Mouse (Mus musculus): ENCODE measurements around the gene Rap1gap. TPM values are rescaled to one million over a fixed set of nuclear protein-coding genes. Genes with fewer than 3 reads are reported as not detected.

Gene Rap1gap
- polyA plus RNA-seq, 1 experiment from 2014 or later = 4.4 TPM

- Histone ChIP-seq H3K4me2 (ENCODE audit: low read depth, low read length) (no peak overlapping the region), H3K9me3 (replicated peaks; ENCODE audit: control insufficient read depth, low read length) (no peaks in the 10 kb centered on the region), H3K4me3 (ENCODE audit: low read depth, low read length) (no peak overlapping the region), H3K4me1 (ENCODE audit: control insufficient read depth, low read depth, low read length) (no peaks in the 10 kb centered on the region; the same call in 1 of the 2 replicates), H3K9ac (ENCODE audit: low read depth, low read length) (no peak overlapping the region), H3K36me3 (ENCODE audit: control insufficient read depth, insufficient read depth) (no peaks in the 10 kb centered on the region), H3K27me3 (ENCODE audit: control insufficient read depth, insufficient read depth, low read depth, low read length) (peaks cover 28% of the 10 kb centered on the region), H3K27ac (ENCODE audit: low read length) (no peak overlapping the region)
- ATAC-seq (ENCODE audit: low read depth) = no peak
- 55% methylated on average over 9 of the region's 9 CpGs for WGBS (ENCODE audit: insufficient replicate concordance)
Observed at GRCm38 (mm10) chr4:137678568-137678967, 14.0 kb downstream of the Rap1gap start.

DNA sequence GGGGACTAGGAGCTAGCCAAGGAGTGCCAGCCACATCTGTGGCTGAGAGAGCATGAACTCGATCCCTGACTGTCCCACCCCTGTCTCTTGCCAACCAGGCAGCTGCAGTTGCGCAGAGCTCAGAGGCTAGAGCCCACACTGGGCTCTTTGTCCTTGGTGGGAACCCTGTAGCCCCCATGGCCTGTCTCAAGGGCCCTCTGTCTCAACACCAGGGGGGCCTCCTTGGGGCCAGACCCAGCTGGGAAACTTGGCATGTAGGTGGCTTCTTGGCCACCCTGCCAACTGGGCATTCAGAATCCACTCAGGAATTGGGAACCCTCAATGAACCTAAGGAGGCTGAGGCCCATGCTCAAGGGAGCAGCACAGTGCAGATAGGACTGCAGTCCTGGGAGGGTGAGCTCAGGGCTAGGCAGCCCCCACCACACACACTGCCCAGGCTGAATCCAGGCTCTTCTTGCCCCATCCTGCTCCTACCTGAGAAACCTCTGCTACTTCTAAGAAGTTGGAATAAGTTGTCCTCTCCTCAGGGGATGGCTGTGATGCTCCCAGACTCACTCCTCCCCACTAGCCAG is 15.5 kb downstream of the Rap1gap start:
- Histone ChIP-seq H3K4me1 (ENCODE audit: control insufficient read depth, low read depth, low read length) (no peaks in the 10 kb centered on the region; the same call in 1 of the 2 replicates), H3K4me3 (ENCODE audit: low read depth, low read length) (no peak overlapping the region), H3K27me3 (ENCODE audit: control insufficient read depth, insufficient read depth, low read depth, low read length) (peaks cover 33% of the 10 kb centered on the region), H3K9ac (ENCODE audit: low read depth, low read length) (no peak overlapping the region), H3K27ac (ENCODE audit: low read length) (no peak overlapping the region), H3K9me3 (replicated peaks; ENCODE audit: control insufficient read depth, low read length) (no peaks in the 10 kb centered on the region), H3K4me2 (ENCODE audit: low read depth, low read length) (no peak overlapping the region), H3K36me3 (ENCODE audit: control insufficient read depth, insufficient read depth) (no peaks in the 10 kb centered on the region)
- 52% methylated on average over 2 of the region's 2 CpGs for WGBS (ENCODE audit: insufficient replicate concordance)
- no peak for ATAC-seq (ENCODE audit: low read depth)

DNA sequence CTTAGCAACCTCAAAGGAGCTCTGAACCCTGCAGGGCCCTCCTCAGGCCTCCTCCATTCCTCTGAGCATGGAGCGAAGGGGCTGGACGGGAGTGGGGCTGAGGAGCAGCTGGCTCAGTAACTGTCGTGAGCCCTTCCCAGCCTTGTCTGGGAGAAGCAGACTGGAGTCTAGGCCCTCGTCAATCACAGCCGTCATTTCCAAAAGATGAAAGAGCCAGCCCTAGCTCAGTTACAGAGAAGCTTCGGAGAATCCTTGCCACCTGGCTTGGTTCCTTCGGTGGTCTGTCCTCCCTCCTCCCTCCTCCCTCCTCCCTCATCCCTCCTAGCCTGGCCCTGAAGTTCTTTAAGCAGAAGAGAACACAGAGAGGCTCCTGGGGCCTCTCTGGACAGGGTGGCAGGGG is 16.2 kb downstream of the Rap1gap start:
- no peaks in the 10 kb centered on the region; the same call in 1 of the 2 replicates for H3K4me1 ChIP-seq (ENCODE audit: control insufficient read depth, low read depth, low read length)
- no peaks in the 10 kb centered on the region for H3K9me3 ChIP-seq (replicated peaks; ENCODE audit: control insufficient read depth, low read length)
- no peak overlapping the region for H3K4me2 ChIP-seq (ENCODE audit: low read depth, low read length)
- H3K4me3 ChIP-seq (ENCODE audit: low read depth, low read length) = no peak overlapping the region
- no peak overlapping the region for H3K27ac ChIP-seq (ENCODE audit: low read length)
- H3K9ac ChIP-seq (ENCODE audit: low read depth, low read length) = no peak overlapping the region
- no peak for ATAC-seq (ENCODE audit: low read depth)
- H3K27me3 ChIP-seq (ENCODE audit: control insufficient read depth, insufficient read depth, low read depth, low read length) = peaks cover 33% of the 10 kb centered on the region
- 34% methylated on average over 7 of the region's 7 CpGs for WGBS (ENCODE audit: insufficient replicate concordance)
- no peaks in the 10 kb centered on the region for H3K36me3 ChIP-seq (ENCODE audit: control insufficient read depth, insufficient read depth)

DNA sequence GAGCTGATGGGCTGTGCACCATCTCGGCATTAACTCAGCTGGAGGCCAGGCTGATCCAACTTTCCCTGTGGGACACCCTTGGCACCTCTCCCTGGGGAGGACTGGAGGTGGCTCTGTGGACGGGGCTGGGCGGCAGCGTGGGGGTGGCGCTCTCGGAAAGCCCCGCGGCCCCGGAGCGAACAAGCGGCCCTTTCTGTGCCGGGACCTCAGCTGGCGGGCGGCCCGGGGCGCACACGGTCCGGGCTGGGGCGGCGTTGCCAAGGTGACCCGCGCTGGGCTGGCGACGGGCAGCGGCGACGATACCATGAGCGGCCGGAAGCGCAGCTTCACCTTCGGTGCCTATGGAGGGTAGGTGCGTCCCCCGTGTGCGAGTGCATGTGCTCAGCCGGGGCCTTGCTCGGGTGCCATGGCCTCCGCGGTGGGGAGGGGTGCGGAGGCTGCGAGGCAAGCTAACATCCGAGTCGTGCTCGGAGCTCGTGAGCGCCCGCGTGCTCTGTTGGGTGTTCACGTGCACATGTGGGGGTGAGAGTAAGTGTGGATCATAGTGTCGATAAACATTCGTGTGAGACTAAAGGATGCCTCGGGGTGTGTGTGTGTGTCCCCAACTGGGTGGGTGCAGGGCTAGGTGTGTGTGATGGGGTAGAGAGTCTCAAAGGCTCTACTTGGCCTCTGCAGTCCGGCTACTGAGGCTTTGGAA is 17.0 kb downstream of the Rap1gap start:
- H3K27me3 ChIP-seq (ENCODE audit: control insufficient read depth, insufficient read depth, low read depth, low read length) = peaks cover 33% of the 10 kb centered on the region
- H3K36me3 ChIP-seq (ENCODE audit: control insufficient read depth, insufficient read depth) = no peaks in the 10 kb centered on the region
- no peak overlapping the region for H3K4me2 ChIP-seq (ENCODE audit: low read depth, low read length)
- ATAC-seq (ENCODE audit: low read depth) = no peak
- H3K9ac ChIP-seq (ENCODE audit: low read depth, low read length) = no peak overlapping the region
- 5% methylated on average over 41 of the region's 52 CpGs for WGBS (ENCODE audit: insufficient replicate concordance)
- H3K4me3 ChIP-seq (ENCODE audit: low read depth, low read length) = 0 out of 2 replicates have a peak overlapping the region, but pooled peaks have one; percentile 15
- no peak overlapping the region for H3K27ac ChIP-seq (ENCODE audit: low read length)
- no peaks in the 10 kb centered on the region for H3K9me3 ChIP-seq (replicated peaks; ENCODE audit: control insufficient read depth, low read length)
- H3K4me1 ChIP-seq (ENCODE audit: control insufficient read depth, low read depth, low read length) = no peaks in the 10 kb centered on the region; the same call in 1 of the 2 replicates

DNA sequence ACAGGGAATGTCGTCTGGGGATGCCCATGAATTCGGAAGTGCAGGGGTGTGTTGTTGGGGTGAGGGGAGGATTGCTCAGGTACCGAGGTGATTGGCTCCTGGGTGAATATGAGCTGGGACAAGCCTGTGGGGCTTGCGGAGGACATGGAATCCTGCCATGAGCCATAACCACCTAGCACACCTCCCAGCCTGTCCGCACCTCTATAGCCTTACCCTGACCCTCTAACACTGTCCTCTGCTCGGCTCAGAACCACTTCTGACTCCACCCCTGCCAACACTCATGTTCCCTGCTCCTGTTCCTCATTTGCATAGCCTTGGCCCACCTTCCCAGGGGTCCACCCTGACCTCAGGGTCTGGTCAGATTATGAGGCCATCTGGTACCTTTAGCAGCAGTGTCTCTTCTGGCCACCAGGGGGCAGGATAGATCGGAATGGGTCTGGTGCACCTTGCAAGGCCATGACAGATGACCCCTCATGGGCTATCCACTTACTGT is 18.5 kb downstream of the Rap1gap start:
- H3K4me3 ChIP-seq (ENCODE audit: low read depth, low read length) = no peak overlapping the region
- ATAC-seq (ENCODE audit: low read depth) = no peak
- H3K9me3 ChIP-seq (replicated peaks; ENCODE audit: control insufficient read depth, low read length) = no peaks in the 10 kb centered on the region
- no peak overlapping the region for H3K9ac ChIP-seq (ENCODE audit: low read depth, low read length)
- peaks cover 33% of the 10 kb centered on the region for H3K27me3 ChIP-seq (ENCODE audit: control insufficient read depth, insufficient read depth, low read depth, low read length)
- no peaks in the 10 kb centered on the region for H3K36me3 ChIP-seq (ENCODE audit: control insufficient read depth, insufficient read depth)
- H3K4me2 ChIP-seq (ENCODE audit: low read depth, low read length) = no peak overlapping the region
- 35% methylated on average over 7 of the region's 7 CpGs for whole genome bisulfite sequencing (ENCODE audit: insufficient replicate concordance)
- H3K4me1 ChIP-seq (ENCODE audit: control insufficient read depth, low read depth, low read length) = no peaks in the 10 kb centered on the region; the same call in 1 of the 2 replicates
- no peak overlapping the region for H3K27ac ChIP-seq (ENCODE audit: low read length)

DNA sequence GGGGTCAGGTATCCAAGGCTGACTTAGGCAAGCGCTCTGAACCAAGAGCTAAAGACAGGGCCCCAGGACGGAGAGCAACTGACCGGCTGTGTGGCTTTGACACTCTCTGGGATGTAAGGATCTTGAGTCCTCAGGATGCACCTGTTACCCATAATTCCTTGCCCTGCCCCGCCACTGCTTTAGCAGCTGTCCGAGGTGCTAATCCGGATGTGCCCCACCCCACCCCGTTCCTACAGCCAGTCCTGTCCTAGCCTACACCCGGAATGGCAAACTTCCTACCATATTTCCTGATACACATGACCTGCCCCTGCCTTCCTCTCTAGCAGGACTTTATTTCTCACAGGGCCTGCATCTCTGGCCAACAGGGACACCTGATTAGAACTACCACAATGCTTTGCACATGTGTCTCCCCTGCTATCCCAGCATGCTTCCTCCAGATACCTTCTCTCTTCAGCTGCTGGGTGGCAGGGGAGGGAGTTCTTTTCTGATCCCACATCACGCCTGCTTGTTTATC is 20.4 kb downstream of the Rap1gap start:
- 19% methylated on average over 9 of the region's 9 CpGs for WGBS (ENCODE audit: insufficient replicate concordance)
- Histone ChIP-seq H3K4me3 (ENCODE audit: low read depth, low read length) (no peak overlapping the region), H3K4me2 (ENCODE audit: low read depth, low read length) (no peak overlapping the region), H3K9ac (ENCODE audit: low read depth, low read length) (no peak overlapping the region), H3K4me1 (ENCODE audit: control insufficient read depth, low read depth, low read length) (no peaks in the 10 kb centered on the region; the same call in 1 of the 2 replicates), H3K36me3 (ENCODE audit: control insufficient read depth, insufficient read depth) (no peaks in the 10 kb centered on the region), H3K27ac (ENCODE audit: low read length) (no peak overlapping the region), H3K27me3 (ENCODE audit: control insufficient read depth, insufficient read depth, low read depth, low read length) (peaks cover 32% of the 10 kb centered on the region), H3K9me3 (replicated peaks; ENCODE audit: control insufficient read depth, low read length) (no peaks in the 10 kb centered on the region)
- ATAC-seq (ENCODE audit: low read depth) = no peak

DNA sequence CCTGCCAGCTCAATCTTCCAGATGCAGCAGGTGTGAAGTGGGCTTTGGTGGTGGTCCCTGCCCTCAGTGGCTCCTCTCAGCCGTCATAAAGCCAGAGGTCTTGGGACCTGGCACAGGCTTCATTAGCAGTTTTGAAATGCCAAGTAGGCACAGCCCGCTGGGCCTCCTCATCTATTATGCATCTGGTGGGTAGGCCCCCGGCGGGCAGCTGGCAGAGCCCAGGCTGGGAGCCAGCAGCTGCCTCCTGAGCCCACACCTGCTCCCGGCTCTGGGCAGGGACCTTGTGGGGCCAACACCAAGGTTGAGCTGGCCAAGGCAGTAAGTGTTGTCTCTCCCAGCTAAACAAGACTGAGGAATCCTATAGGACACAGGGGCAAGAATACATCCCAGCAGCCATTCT is 21.8 kb downstream of the Rap1gap start:
- no peak overlapping the region for H3K4me2 ChIP-seq (ENCODE audit: low read depth, low read length)
- no peak overlapping the region for H3K9ac ChIP-seq (ENCODE audit: low read depth, low read length)
- no peaks in the 10 kb centered on the region for H3K36me3 ChIP-seq (ENCODE audit: control insufficient read depth, insufficient read depth)
- H3K27ac ChIP-seq (ENCODE audit: low read length) = no peak overlapping the region
- no peak for ATAC-seq (ENCODE audit: low read depth)
- H3K9me3 ChIP-seq (replicated peaks; ENCODE audit: control insufficient read depth, low read length) = no peaks in the 10 kb centered on the region
- no peaks in the 10 kb centered on the region; the same call in 1 of the 2 replicates for H3K4me1 ChIP-seq (ENCODE audit: control insufficient read depth, low read depth, low read length)
- 68% methylated on average over 5 of the region's 5 CpGs for WGBS (ENCODE audit: insufficient replicate concordance)
- H3K27me3 ChIP-seq (ENCODE audit: control insufficient read depth, insufficient read depth, low read depth, low read length) = peaks cover 18% of the 10 kb centered on the region
- H3K4me3 ChIP-seq (ENCODE audit: low read depth, low read length) = no peak overlapping the region

DNA sequence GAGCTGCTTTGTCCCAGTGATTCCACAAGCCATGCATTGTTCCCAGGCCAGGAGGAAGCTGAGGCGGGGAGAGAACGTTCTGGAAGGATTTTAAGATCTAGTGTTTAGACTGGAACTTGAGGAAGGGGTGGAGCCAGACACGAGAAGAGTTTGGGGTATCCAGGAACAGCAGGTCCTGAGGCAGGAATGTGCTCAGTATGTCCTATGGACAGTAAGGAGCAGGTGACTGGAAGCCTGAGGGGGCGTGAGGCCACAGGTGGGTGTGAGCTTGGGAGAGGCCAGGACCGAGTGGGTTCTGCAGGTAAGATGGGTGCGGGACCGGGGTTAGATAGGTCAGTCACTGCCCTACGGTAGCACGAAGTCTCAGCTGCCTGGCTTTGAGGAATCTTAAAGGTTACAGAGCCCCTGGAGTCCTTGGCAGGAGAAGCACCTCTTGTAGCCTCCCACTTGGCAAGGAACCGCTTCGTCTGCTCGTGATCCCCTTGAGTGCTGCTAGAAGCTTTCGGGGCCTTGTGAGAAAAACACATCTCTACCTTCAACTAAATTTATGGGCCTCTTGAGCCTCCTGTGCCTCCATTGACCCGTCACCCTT is 22.8 kb downstream of the Rap1gap start:
- 63% methylated on average over 14 of the region's 14 CpGs for WGBS (ENCODE audit: insufficient replicate concordance)
- no peak overlapping the region for H3K4me3 ChIP-seq (ENCODE audit: low read depth, low read length)
- ATAC-seq (ENCODE audit: low read depth) = no peak
- peaks cover 8% of the 10 kb centered on the region for H3K27me3 ChIP-seq (ENCODE audit: control insufficient read depth, insufficient read depth, low read depth, low read length)
- no peaks in the 10 kb centered on the region for H3K9me3 ChIP-seq (replicated peaks; ENCODE audit: control insufficient read depth, low read length)
- no peak overlapping the region for H3K4me2 ChIP-seq (ENCODE audit: low read depth, low read length)
- no peaks in the 10 kb centered on the region for H3K4me1 ChIP-seq (ENCODE audit: control insufficient read depth, low read depth, low read length)
- no peaks in the 10 kb centered on the region for H3K36me3 ChIP-seq (ENCODE audit: control insufficient read depth, insufficient read depth)
- no peak overlapping the region for H3K27ac ChIP-seq (ENCODE audit: low read length)
- H3K9ac ChIP-seq (ENCODE audit: low read depth, low read length) = no peak overlapping the region
